Mouse (Mus musculus): ENCODE data around the gene Ccno. TPM values are rescaled to one million over a fixed set of nuclear protein-coding genes. Genes with fewer than 3 reads are reported as not detected.

Ccno gene
- polyA plus RNA-seq, 1 experiment, result 0.32 TPM

DNA sequence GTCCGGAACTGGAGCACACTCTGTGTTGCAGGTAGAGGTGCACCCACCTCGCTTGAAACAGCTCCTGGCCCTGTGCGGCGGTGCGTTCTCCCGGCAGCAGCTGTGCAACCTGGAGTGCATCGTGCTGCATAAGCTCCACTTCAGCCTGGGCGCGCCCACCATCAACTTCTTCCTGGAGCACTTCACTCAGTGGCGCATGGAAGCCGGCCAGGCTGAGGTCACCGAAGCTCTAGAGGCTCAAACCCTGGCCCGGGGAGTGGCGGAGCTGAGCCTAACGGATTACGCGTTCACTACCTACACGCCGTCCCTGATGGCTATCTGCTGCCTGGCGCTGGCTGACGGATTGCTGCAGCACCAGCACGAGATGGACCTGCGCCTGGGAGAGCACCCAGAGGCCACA lies 1.9 kb downstream of the Ccno start:
- Histone ChIP-seq H3K27me3 (ENCODE audit: control insufficient read depth, insufficient read depth, low read length) (peaks cover 64% of the 10 kb centered on the region), H3K4me1 (ENCODE audit: control insufficient read depth, insufficient read depth, insufficient read length, low read length) (peaks cover 22% of the 10 kb centered on the region), H3K36me3 (ENCODE audit: control insufficient read depth, insufficient read depth, low read length) (no peaks in the 10 kb centered on the region), H3K4me3 (ENCODE audit: low read depth, low read length) (no peak overlapping the region), H3K27ac (ENCODE audit: insufficient read depth, low read depth, low read length) (no peak overlapping the region)
- under 1% methylated on average over 23 of the region's 23 CpGs for WGBS
- TF ChIP-seq POLR2A (IDR thresholded peaks at IDR 0.05; ENCODE audit: low read depth, low read length) (no peak), CTCF (IDR thresholded peaks at IDR 0.05; ENCODE audit: extremely low read depth, insufficient read length, insufficient replicate concordance, low read depth, low read length) (no peak)

DNA sequence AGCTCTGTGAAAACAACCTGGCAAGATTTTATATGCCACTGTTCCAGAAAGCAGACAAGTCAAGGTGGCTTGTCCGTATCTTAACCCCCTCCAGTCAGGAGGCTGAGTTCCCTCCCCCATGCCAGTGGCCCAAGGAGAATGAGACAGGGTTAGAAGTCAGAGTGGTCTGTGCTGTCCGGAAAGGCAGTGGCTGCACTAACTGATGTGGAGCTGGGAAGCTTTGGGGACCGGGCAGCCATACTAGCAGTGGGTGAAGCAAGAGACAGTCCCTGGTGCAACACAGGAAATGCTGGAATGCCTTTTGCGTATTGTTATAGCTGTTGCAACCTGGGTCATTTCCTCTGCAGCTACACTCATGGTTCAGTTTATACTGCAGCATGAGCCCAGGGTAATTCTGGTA lies 2.7 kb downstream of the Ccno start:
- WGBS, result 24% methylated on average over 4 of the region's 4 CpGs
- no peak overlapping the region for H3K4me3 ChIP-seq (ENCODE audit: low read depth, low read length)
- peaks cover 67% of the 10 kb centered on the region for H3K27me3 ChIP-seq (ENCODE audit: control insufficient read depth, insufficient read depth, low read length)

DNA sequence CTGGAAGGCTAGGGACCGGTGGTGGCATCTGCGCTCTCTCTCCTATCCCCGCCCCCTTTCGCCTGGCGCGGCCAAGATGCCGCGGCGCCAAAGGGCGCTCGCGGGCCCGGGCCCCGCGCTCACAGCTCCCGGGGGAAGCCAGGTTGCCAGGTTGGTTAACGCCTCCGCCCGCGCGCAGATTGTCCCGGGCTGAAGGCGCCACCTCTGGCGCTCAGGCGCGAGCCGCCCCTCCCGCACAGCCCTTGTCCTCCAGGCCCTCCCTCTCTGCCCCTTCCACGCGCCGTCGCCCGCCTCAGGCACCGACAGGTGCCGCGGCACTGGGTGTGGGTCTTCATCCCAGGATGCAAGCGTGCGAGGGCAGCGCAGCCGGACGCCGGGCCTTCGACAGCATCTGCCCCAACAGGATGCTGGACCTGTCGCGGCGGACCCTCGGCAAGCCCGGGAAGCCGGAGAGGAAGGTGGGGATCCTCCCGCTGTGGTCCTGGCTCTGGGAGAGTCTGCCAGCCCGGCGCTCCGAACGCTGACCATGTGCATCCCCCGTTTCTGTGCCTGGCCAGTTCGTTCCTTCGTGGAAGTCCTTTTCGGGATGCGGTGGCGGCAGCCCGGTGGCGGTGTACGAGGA lies 6.0 kb downstream of the Ccno start, which contains the start of gene Mcidas:
TSS of gene Mcidas (plus strand) at position 315 of the 622 bp plus-strand sequence.
- TF ChIP-seq CTCF (IDR thresholded peaks at IDR 0.05; ENCODE audit: extremely low read depth, insufficient read length, insufficient replicate concordance, low read depth, low read length) (no peak), POLR2A (IDR thresholded peaks at IDR 0.05; ENCODE audit: low read depth, low read length) (no peak)
- Histone ChIP-seq H3K27ac (ENCODE audit: insufficient read depth, low read depth, low read length) (no peak within 1 kb of the TSS), H3K4me1 (ENCODE audit: control insufficient read depth, insufficient read depth, insufficient read length, low read length) (peaks cover 19% of the 10 kb centered on the region), H3K27me3 (ENCODE audit: control insufficient read depth, insufficient read depth, low read length) (peaks cover 48% of the 10 kb centered on the region), H3K36me3 (ENCODE audit: control insufficient read depth, insufficient read depth, low read length) (no peaks in the 10 kb centered on the region), H3K4me3 (ENCODE audit: low read depth, low read length) (peak within 1 kb of the TSS; percentile 43)
- under 1% methylated on average over 63 of the region's 63 CpGs for WGBS

More for the DNA sequence above, 2.7 kb downstream of the Ccno start:
- TF ChIP-seq POLR2A (IDR thresholded peaks at IDR 0.05; ENCODE audit: low read depth, low read length) (no peak), CTCF (IDR thresholded peaks at IDR 0.05; ENCODE audit: extremely low read depth, insufficient read length, insufficient replicate concordance, low read depth, low read length) (no peak)
- H3K27ac ChIP-seq (ENCODE audit: insufficient read depth, low read depth, low read length), result no peak overlapping the region
- H3K36me3 ChIP-seq (ENCODE audit: control insufficient read depth, insufficient read depth, low read length), result no peaks in the 10 kb centered on the region
- H3K4me1 ChIP-seq (ENCODE audit: control insufficient read depth, insufficient read depth, insufficient read length, low read length), result peaks cover 22% of the 10 kb centered on the region

DNA sequence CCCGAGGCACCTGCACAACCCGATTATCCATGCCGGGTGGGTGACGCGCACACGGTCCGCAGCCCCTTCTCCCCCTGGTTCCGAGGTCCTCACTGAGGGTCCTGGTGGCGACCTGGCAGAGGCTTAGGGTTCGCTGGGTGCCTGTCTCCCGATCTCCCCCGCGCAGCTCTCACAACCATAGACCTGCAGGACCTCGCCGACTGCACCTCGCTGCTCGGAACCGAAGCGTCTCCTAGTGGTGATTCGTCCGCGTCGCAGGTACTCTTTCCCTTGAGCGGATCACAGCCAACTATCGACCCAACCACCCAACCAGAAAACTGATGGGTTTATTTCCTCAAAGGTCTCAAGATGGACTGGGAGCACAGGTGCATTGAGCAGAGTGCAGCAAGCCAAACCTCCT lies 6.6 kb downstream of the Ccno start:
- under 1% methylated on average over 25 of the region's 25 CpGs for WGBS
- peaks cover 19% of the 10 kb centered on the region for H3K4me1 ChIP-seq (ENCODE audit: control insufficient read depth, insufficient read depth, insufficient read length, low read length)
- peaks cover 44% of the 10 kb centered on the region for H3K27me3 ChIP-seq (ENCODE audit: control insufficient read depth, insufficient read depth, low read length)
- no peak for TF ChIP-seq POLR2A (IDR thresholded peaks at IDR 0.05; ENCODE audit: low read depth, low read length)
- peak; percentile 77 for TF ChIP-seq CTCF (IDR thresholded peaks at IDR 0.05; ENCODE audit: extremely low read depth, insufficient read length, insufficient replicate concordance, low read depth, low read length)
- no peaks in the 10 kb centered on the region for H3K36me3 ChIP-seq (ENCODE audit: control insufficient read depth, insufficient read depth, low read length)
- H3K27ac ChIP-seq (ENCODE audit: insufficient read depth, low read depth, low read length), result no peak overlapping the region
- H3K4me3 ChIP-seq (ENCODE audit: low read depth, low read length), result peak overlapping the region; percentile 43

DNA sequence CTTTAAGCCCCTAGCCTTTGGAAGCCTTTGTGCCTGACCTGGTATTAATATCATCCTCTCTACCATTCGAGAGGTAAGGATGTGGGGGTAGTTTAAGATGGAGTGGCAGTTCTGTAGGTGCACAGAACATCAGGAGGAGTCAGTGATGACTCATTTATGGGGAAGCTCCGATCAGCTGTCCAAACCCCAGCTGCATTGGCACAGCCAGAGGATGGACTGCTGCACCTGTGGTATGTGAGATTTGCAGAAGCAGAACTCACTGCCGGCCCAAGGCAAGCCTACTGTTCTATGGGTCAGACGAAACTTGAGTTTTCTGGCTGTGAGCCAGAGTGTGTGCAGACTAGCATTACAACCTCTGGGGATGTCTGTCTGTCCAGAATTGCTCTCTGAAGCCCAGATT lies 8.8 kb downstream of the Ccno start:
- peaks cover 14% of the 10 kb centered on the region for H3K4me1 ChIP-seq (ENCODE audit: control insufficient read depth, insufficient read depth, insufficient read length, low read length)
- no peaks in the 10 kb centered on the region for H3K36me3 ChIP-seq (ENCODE audit: control insufficient read depth, insufficient read depth, low read length)
- TF ChIP-seq CTCF (IDR thresholded peaks at IDR 0.05; ENCODE audit: extremely low read depth, insufficient read length, insufficient replicate concordance, low read depth, low read length) (no peak), POLR2A (IDR thresholded peaks at IDR 0.05; ENCODE audit: low read depth, low read length) (no peak)
- 24% methylated on average over 4 of the region's 4 CpGs for WGBS
- H3K27me3 ChIP-seq (ENCODE audit: control insufficient read depth, insufficient read depth, low read length), result peaks cover 30% of the 10 kb centered on the region
- H3K4me3 ChIP-seq (ENCODE audit: low read depth, low read length), result no peak overlapping the region
- H3K27ac ChIP-seq (ENCODE audit: insufficient read depth, low read depth, low read length), result no peak overlapping the region

DNA sequence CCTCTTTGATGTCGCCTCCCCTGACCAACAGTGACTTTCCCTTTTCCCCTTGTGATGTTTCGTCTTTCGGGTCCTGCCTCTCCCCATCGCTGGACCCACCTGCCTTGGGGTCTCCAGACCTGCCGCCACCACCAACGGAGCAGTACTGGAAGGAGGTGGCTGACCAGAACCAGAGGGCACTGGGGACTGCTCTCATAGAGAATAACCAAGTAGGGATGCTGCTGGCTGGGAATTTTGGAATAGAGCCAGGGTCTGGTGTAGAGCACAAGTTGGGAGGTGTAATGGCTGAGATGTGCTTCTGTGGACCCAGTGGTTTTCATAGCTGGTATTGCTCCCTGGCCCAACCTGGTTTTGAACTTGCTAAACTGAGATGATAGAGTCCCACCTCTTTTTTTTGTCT lies 9.8 kb downstream of the Ccno start:
- TF ChIP-seq POLR2A (IDR thresholded peaks at IDR 0.05; ENCODE audit: low read depth, low read length), result no peak
- no peak for TF ChIP-seq CTCF (IDR thresholded peaks at IDR 0.05; ENCODE audit: extremely low read depth, insufficient read length, insufficient replicate concordance, low read depth, low read length)
- 61% methylated on average over 6 of the region's 6 CpGs for WGBS
- peaks cover 14% of the 10 kb centered on the region for H3K4me1 ChIP-seq (ENCODE audit: control insufficient read depth, insufficient read depth, insufficient read length, low read length)
- H3K4me3 ChIP-seq (ENCODE audit: low read depth, low read length), result no peak overlapping the region
- no peak overlapping the region for H3K27ac ChIP-seq (ENCODE audit: insufficient read depth, low read depth, low read length)
- H3K36me3 ChIP-seq (ENCODE audit: control insufficient read depth, insufficient read depth, low read length), result no peaks in the 10 kb centered on the region
- peaks cover 29% of the 10 kb centered on the region for H3K27me3 ChIP-seq (ENCODE audit: control insufficient read depth, insufficient read depth, low read length)

DNA sequence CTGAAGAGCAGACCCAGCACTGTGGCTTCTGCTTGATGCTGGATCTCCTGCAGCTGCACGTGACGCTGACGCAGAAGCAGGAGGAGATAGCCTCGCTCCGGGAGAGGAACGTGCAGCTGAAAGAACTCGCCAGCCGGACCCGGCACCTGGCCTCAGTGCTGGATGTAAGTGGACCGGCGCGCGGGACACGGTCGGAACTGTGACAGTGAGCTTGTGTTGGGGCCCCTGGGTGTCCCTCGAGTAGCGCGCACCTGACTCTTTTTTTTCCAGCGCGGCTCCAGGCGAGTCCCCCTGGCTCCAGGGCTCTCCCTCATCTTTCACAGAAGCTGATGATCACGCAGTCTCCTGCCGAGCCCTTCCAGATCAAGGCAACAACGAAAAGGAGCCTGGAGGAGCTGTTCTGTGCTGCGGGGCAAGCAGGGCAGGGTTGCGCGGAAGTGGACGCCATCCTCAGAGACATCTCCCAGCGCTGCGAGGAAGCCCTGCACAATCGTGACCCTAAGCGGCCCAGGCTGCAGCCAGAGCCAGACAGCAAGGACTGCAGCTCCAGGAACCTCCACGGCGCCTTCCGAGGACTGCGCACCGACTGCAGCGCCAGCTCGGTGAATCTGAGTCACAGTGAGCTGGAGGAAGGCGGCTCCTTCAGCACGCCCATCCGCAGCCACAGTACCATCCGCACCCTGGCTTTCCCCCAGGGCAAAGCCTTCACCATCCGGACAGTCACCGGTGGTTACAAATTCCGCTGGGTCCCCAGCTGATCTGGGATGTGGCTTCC lies 11.0 kb downstream of the Ccno start:
- peak overlapping the region; percentile 44 for H3K4me3 ChIP-seq (ENCODE audit: low read depth, low read length)
- peaks cover 22% of the 10 kb centered on the region for H3K27me3 ChIP-seq (ENCODE audit: control insufficient read depth, insufficient read depth, low read length)
- TF ChIP-seq POLR2A (IDR thresholded peaks at IDR 0.05; ENCODE audit: low read depth, low read length) (no peak), CTCF (IDR thresholded peaks at IDR 0.05; ENCODE audit: extremely low read depth, insufficient read length, insufficient replicate concordance, low read depth, low read length) (no peak)
- H3K4me1 ChIP-seq (ENCODE audit: control insufficient read depth, insufficient read depth, insufficient read length, low read length), result peaks cover 11% of the 10 kb centered on the region
- H3K27ac ChIP-seq (ENCODE audit: insufficient read depth, low read depth, low read length), result no peak overlapping the region
- 2% methylated on average over 46 of the region's 46 CpGs for WGBS
- H3K36me3 ChIP-seq (ENCODE audit: control insufficient read depth, insufficient read depth, low read length), result no peaks in the 10 kb centered on the region
